Mouse (Mus musculus) cortical plate, adult 2 months (tissue): ENCODE measurements around the gene Arntl. TPM values are rescaled to one million over a fixed set of nuclear protein-coding genes. Genes with fewer than 3 reads are reported as not detected.
A peak's percentile ranks its signal among the peaks of the same experiment; 100 is the strongest.
"Not testable (repeated sequence)": the region's sequence is repeated elsewhere in the genome, so short reads cannot be mapped to it uniquely, and the experiment has no call there.

Experiments
- H3K27ac ChIP-seq: fragments of 200-500 bp; 2 replicates; pipeline ENCODE4 v1.5.1; 2012; ENCODE audit warnings: low read length, control low read depth, inconsistent platforms; ENCODE audit not compliant: insufficient read depth
- H3K4me1 ChIP-seq: fragments of 200-500 bp; 2 replicates; pipeline ENCODE4 v1.6.1; 2011; ENCODE audit warnings: low read length; ENCODE audit not compliant: control insufficient read depth, insufficient read depth
- H3K4me3 ChIP-seq: fragments of 200-500 bp; 2 replicates; pipeline ENCODE4 v1.5.1; 2011; ENCODE audit warnings: mild to moderate bottlenecking, low read length, control low read depth; ENCODE audit not compliant: insufficient read depth
- CTCF ChIP-seq: fragments of 200-500 bp; IDR thresholded peaks from 2 replicates; pipeline ENCODE4 v1.5.1; 2011; ENCODE audit warnings: mild to moderate bottlenecking, control low read depth, low read length; ENCODE audit not compliant: insufficient read depth; ENCODE audit errors: extremely low read depth
- POLR2A ChIP-seq: fragments of 200-500 bp; IDR thresholded peaks from 2 replicates; pipeline ENCODE4 v1.6.1; 2011; ENCODE audit warnings: mild to moderate bottlenecking, low read length, control low read depth; ENCODE audit not compliant: insufficient read depth; ENCODE audit errors: extremely low read depth
- polyA plus RNA-seq: library from polyadenylated mRNA; depleted of rRNA; stranded (reverse); fragments of >200 nt; gene quantifications from 2 replicates; pipeline ENCODE4 v1.2.3, GENCODE M21; 2012

Gene Arntl
- polyA plus RNA-seq, 1 experiment, result 30.4 TPM

GRCm38 (mm10) chr7:113247167-113247566 is 39.9 kb downstream of the Arntl start:
- TF ChIP-seq CTCF (no peak), POLR2A (no peak)
- H3K4me1 ChIP-seq, result peaks cover 44% of the 10 kb centered on the region
- H3K4me3 ChIP-seq, result no peak overlapping the region
- H3K27ac ChIP-seq, result peak overlapping the region; percentile 16; the same call in 1 of the 2 replicates

GRCm38 (mm10) chr7:113249134-113249825 is 42.0 kb downstream of the Arntl start:
- Histone ChIP-seq H3K4me3 (no peak overlapping the region), H3K4me1 (peaks cover 46% of the 10 kb centered on the region), H3K27ac (peak overlapping the region; percentile 88)
- TF ChIP-seq CTCF, result no peak
- no peak for TF ChIP-seq POLR2A

- TF ChIP-seq POLR2A (no peak), CTCF (peak; percentile 86)
- H3K4me1 ChIP-seq, result peaks cover 46% of the 10 kb centered on the region
- H3K4me3 ChIP-seq, result no peak overlapping the region
- peak overlapping the region; percentile 88 for H3K27ac ChIP-seq
These were observed 43.2 kb downstream of the Arntl start for GRCm38 (mm10) chr7:113250433-113250991.

GRCm38 (mm10) chr7:113251001-113251400 is 43.7 kb downstream of the Arntl start:
- peaks cover 43% of the 10 kb centered on the region for H3K4me1 ChIP-seq
- H3K4me3 ChIP-seq, result no peak overlapping the region
- H3K27ac ChIP-seq, result peak overlapping the region; percentile 88
- TF ChIP-seq CTCF (no peak), POLR2A (no peak)

GRCm38 (mm10) chr7:113251554-113251953 is 44.3 kb downstream of the Arntl start:
- TF ChIP-seq POLR2A (no peak), CTCF (no peak)
- Histone ChIP-seq H3K4me3 (no peak overlapping the region), H3K4me1 (peaks cover 41% of the 10 kb centered on the region), H3K27ac (no peak overlapping the region)

- no peak overlapping the region for H3K4me3 ChIP-seq
- no peak for TF ChIP-seq POLR2A
- H3K27ac ChIP-seq, result no peak overlapping the region
- peaks cover 29% of the 10 kb centered on the region for H3K4me1 ChIP-seq
These were observed 46.6 kb downstream of the Arntl start for GRCm38 (mm10) chr7:113253777-113254405.

- Histone ChIP-seq H3K27ac (no peak overlapping the region), H3K4me3 (no peak overlapping the region), H3K4me1 (peaks cover 15% of the 10 kb centered on the region)
- TF ChIP-seq POLR2A, result no peak
- peak; percentile 53 for TF ChIP-seq CTCF
These were observed 48.8 kb downstream of the Arntl start for GRCm38 (mm10) chr7:113256046-113256445.

GRCm38 (mm10) chr7:113258430-113258829 is 51.2 kb downstream of the Arntl start:
- TF ChIP-seq CTCF (peak; percentile 35), POLR2A (no peak)
- Histone ChIP-seq H3K27ac (no peak overlapping the region), H3K4me1 (peaks cover 8% of the 10 kb centered on the region), H3K4me3 (no peak overlapping the region)

- Histone ChIP-seq H3K4me3 (no peak overlapping the region), H3K4me1 (peaks cover 5% of the 10 kb centered on the region), H3K27ac (no peak overlapping the region; the same call in 1 of the 2 replicates)
- TF ChIP-seq CTCF, result no peak
- no peak for TF ChIP-seq POLR2A
These were observed 53.3 kb downstream of the Arntl start for GRCm38 (mm10) chr7:113260321-113261167.

- TF ChIP-seq POLR2A, result no peak
- TF ChIP-seq CTCF, result no peak
- H3K4me3 ChIP-seq, result no peak overlapping the region
These were observed 54.4 kb downstream of the Arntl start for GRCm38 (mm10) chr7:113261690-113262089.

GRCm38 (mm10) chr7:113262510-113263467 is 55.5 kb downstream of the Arntl start:
- not testable (repeated sequence) for H3K4me3 ChIP-seq, H3K27ac ChIP-seq

More at GRCm38 (mm10) chr7:113261690-113262089, 54.4 kb downstream of the Arntl start:
- Histone ChIP-seq H3K27ac (no peak overlapping the region), H3K4me1 (peaks cover 5% of the 10 kb centered on the region)

More at GRCm38 (mm10) chr7:113262510-113263467, 55.5 kb downstream of the Arntl start:
- not testable (repeated sequence) for H3K4me1 ChIP-seq
